Comparison of ENCODE assay signal across 11 mouse cellular contexts in the genomic region with DNA sequence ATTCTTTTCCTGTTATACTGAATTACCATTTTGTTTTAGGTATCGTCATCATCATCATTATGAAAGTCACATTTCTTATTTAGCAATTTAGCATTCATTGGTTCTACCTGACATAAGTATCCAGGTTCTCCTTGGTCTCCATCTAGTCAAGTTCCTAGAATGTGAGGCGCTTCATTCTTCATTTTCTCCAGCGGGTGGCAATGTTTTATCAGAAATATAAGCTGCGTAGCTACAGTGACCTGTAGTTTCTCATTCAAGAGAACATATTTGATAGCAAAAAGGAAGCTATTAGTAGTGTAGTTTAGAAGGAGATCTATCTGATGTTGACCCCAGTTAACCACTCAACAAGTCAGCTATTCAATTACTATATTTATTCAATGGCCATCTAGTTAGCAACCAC. TPM values are rescaled to one million over a fixed set of nuclear protein-coding genes. Genes with fewer than 3 reads are reported as not detected.
DNase-seq lines count a peak whose midpoint lies in the region; ATAC-seq and TF ChIP-seq lines count a peak whose summit lies in the region.
"Had no signal": no experiment of that assay in that cellular context is flagged by ENCODE, and none has a peak within 500 bp of the region (broad histone marks: within the 10 kb centered on the region; RNA-seq: fewer than 3 reads in every experiment).

No protein-coding gene starts in this region.

- no peak overlapping the region for H3K9ac ChIP-seq in kidney, postnatal 0 days (ENCODE audit: low read depth, low read length)
- no peak overlapping the region for H3K9ac ChIP-seq in CH12.LX (ENCODE audit: insufficient read depth, low read depth)
- H3K9ac ChIP-seq in embryonic facial prominence, embryonic 14.5 days (ENCODE audit: low read depth, low read length): no peak overlapping the region
- H3K9ac ChIP-seq: kidney, embryonic 15.5 days had no signal

- H3K4me2 ChIP-seq in kidney, postnatal 0 days (ENCODE audit: low read length): no peak overlapping the region
- no peak overlapping the region for H3K4me2 ChIP-seq in CH12.LX (ENCODE audit: insufficient read depth, low read depth, poor library complexity, severe bottlenecking)
- H3K4me2 ChIP-seq in embryonic facial prominence, embryonic 14.5 days (ENCODE audit: low read depth, low read length): no peak overlapping the region
- H3K4me2 ChIP-seq: kidney, embryonic 15.5 days had no signal

- no peaks in the 10 kb centered on the region for H3K27me3 ChIP-seq in kidney, postnatal 0 days (ENCODE audit: insufficient read depth, low read length)
- no peaks in the 10 kb centered on the region for H3K27me3 ChIP-seq in CH12.LX (replicated peaks)
- H3K27me3 ChIP-seq in embryonic facial prominence, embryonic 14.5 days (replicated peaks; ENCODE audit: control insufficient read depth, insufficient read depth, low read length): no peaks in the 10 kb centered on the region
- H3K27me3 ChIP-seq: kidney, embryonic 15.5 days had no signal

- H3K9me3 ChIP-seq in kidney, postnatal 0 days (replicated peaks; ENCODE audit: low read length): no peaks in the 10 kb centered on the region
- no peaks in the 10 kb centered on the region for H3K9me3 ChIP-seq in CH12.LX (replicated peaks; ENCODE audit: low read length)
- H3K9me3 ChIP-seq in embryonic facial prominence, embryonic 14.5 days (ENCODE audit: control insufficient read depth, low read length): no peaks in the 10 kb centered on the region
- H3K9me3 ChIP-seq: kidney, embryonic 15.5 days had no signal

- peak; percentile 66 for TF ChIP-seq RAD21 in CH12.LX (IDR thresholded peaks at IDR 0.05; ENCODE audit: low read depth, low read length)

- dilution Hi-C loops in CH12.LX (cut with MboI; ENCODE audit: extremely low pct_ligation_motif_present, extremely low pct_unique_long_range_greater_than_20kb, low sequenced_read_pairs): no loop called here

- no peak for TF ChIP-seq POLR2A in CH12.LX (IDR thresholded peaks at IDR 0.05; ENCODE audit: low read depth, low read length)

- no peak for TF ChIP-seq EP300 in CH12.LX (IDR thresholded peaks at IDR 0.05; ENCODE audit: low read length)

- peak; percentile 66 for TF ChIP-seq CTCF in kidney, postnatal 0 days (IDR thresholded peaks at IDR 0.05; ENCODE audit: low read depth)
- TF ChIP-seq CTCF in CH12.LX (conservative IDR thresholded peaks at IDR 0.05 in 1 of 2, IDR thresholded peaks at IDR 0.05 in 1 of 2; ENCODE audit: low read depth in 2 of 2, low read length in 2 of 2): peak in 1 of 2 experiments; percentile 64; a peak in 3 of 4 replicates

- no peaks in the 10 kb centered on the region for H3K36me3 ChIP-seq in kidney, postnatal 0 days (ENCODE audit: insufficient read depth, low read length)
- no peaks in the 10 kb centered on the region for H3K36me3 ChIP-seq in CH12.LX (replicated peaks in 1 of 2; ENCODE audit: control insufficient read depth in 1 of 2, insufficient read depth in 1 of 2, low read length in 1 of 2)
- H3K36me3 ChIP-seq in embryonic facial prominence, embryonic 14.5 days (ENCODE audit: control insufficient read depth, insufficient read depth, low read length): no peaks in the 10 kb centered on the region
- H3K36me3 ChIP-seq: kidney, embryonic 15.5 days had no signal

- H3K4me3 ChIP-seq in kidney, postnatal 0 days (replicated peaks; ENCODE audit: low read depth, low read length): no peak overlapping the region
- no peak overlapping the region for H3K4me3 ChIP-seq in CH12.LX (replicated peaks in 1 of 3; ENCODE audit: low read depth in 2 of 3, low read length in 2 of 3, poor library complexity in 1 of 3)
- no peak overlapping the region for H3K4me3 ChIP-seq in embryonic facial prominence, embryonic 14.5 days (ENCODE audit: low read depth, low read length)
- H3K4me3 ChIP-seq: kidney, embryonic 15.5 days had no signal

- in situ Hi-C loops in CH12.LX (cut with MboI; ENCODE audit: low pct_ligation_motif_present, low pct_unique_long_range_greater_than_20kb, low sequenced_read_pairs): loop anchor here (25.0 kb wide), 1 partner anchor 394 kb away; no protein-coding TSS in a partner anchor

- WGBS in kidney, postnatal 0 days: 51% methylated on average over 4 of the region's 4 CpGs
- 66% methylated on average over 4 of the region's 4 CpGs for WGBS in embryonic facial prominence, embryonic 14.5 days

- no peak for ATAC-seq in kidney, postnatal 0 days (replicated peaks; ENCODE audit: low FRiP score, low read depth)
- no peak for ATAC-seq in embryonic facial prominence, embryonic 14.5 days (ENCODE audit: low read depth)

- H3K4me1 ChIP-seq in kidney, postnatal 0 days (replicated peaks; ENCODE audit: insufficient read depth, low read length): no peaks in the 10 kb centered on the region
- no peaks in the 10 kb centered on the region for H3K4me1 ChIP-seq in CH12.LX (ENCODE audit: control insufficient read depth in 1 of 2, insufficient read depth in 2 of 2)
- H3K4me1 ChIP-seq in embryonic facial prominence, embryonic 14.5 days (ENCODE audit: control insufficient read depth, insufficient read depth, low read length): no peaks in the 10 kb centered on the region
- H3K4me1 ChIP-seq: kidney, embryonic 15.5 days had no signal

- DNase-seq in kidney, postnatal 0 days (ENCODE audit: low spot score): peak; percentile 54
- DNase-seq in kidney, postnatal 36 days: no peak
- DNase-seq in CH12.LX (ENCODE audit: extremely low read depth): peak; percentile 19
- peak; percentile 76 for DNase-seq in brain, adult 2 months (ENCODE audit: low read depth, low spot score)
- DNase-seq in embryonic facial prominence, embryonic 14.5 days (ENCODE audit: low spot score): peak; percentile 58
- DNase-seq in spleen, adult 12 weeks (ENCODE audit: low spot score): no peak
- no peak for DNase-seq in urinary bladder, postnatal 10 days (ENCODE audit: low spot score)
- no peak for DNase-seq in liver
- DNase-seq: gastrocnemius, postnatal 36 days had no signal

- no peak overlapping the region for H3K27ac ChIP-seq in kidney, postnatal 0 days
- no peak overlapping the region for H3K27ac ChIP-seq in CH12.LX (ENCODE audit: insufficient read depth, low read depth)
- no peak overlapping the region for H3K27ac ChIP-seq in embryonic facial prominence, embryonic 14.5 days (replicated peaks; ENCODE audit: low read depth, low read length)
- H3K27ac ChIP-seq: kidney, embryonic 15.5 days had no signal

- H3K79me2 ChIP-seq in CH12.LX (replicated peaks; ENCODE audit: control insufficient read depth, extremely low read depth, insufficient read depth, poor library complexity, severe bottlenecking): no peaks in the 10 kb centered on the region

TF ChIP-seq in CH12.LX, 34 proteins besides CTCF, POLR2A, EP300 and RAD21:
- peak; percentile 26 for TF ChIP-seq SMC3 (IDR thresholded peaks at IDR 0.05; ENCODE audit: low read depth, low read length)
- no peak for TF ChIP-seq TBP (conservative IDR thresholded peaks at IDR 0.05; ENCODE audit: low read depth, low read length)
TF ChIP-seq in CH12.LX: peak in this region for 1.

RNA-seq across cellular contexts. Expression of a gene that starts 21.9 kb away (rescaled TPM):
- polyA plus RNA-seq in kidney, postnatal 0 days (2015; fragmentation: Nextera tagmentation; extraction: Ambion mirVana): 0.38 and 0.55 TPM in 2 replicates
- total RNA-seq in CH12.LX (2012; rRNA removed): not detected in 2 replicates
- total RNA-seq in CH12.LX (2014; rRNA removed): not detected in 2 replicates
- polyA plus RNA-seq in CH12.LX (2012; ENCODE audit: insufficient read length, low read depth): not detected in 2 replicates
- polyA plus RNA-seq in embryonic facial prominence, embryonic 14.5 days (2014; fragmentation: Nextera tagmentation; extraction: Ambion mirVana): 0.48 and 0.78 TPM in 2 replicates
- total RNA-seq: gastrocnemius, postnatal 36 days; liver, adult 2 months had no signal
- polyA plus RNA-seq: liver, adult 2 months had no signal

Comparison
In these comparisons a context has a peak if more than half of its experiments do, and no peak if none do; other contexts are left out.
1. DNase-seq: peak in kidney, postnatal 0 days (single experiment), CH12.LX (single experiment), brain, adult 2 months (single experiment) and embryonic facial prominence, embryonic 14.5 days (single experiment); none in kidney, postnatal 36 days (0 of 2), spleen, adult 12 weeks (single experiment), urinary bladder, postnatal 10 days (single experiment) and liver (single experiment).